Mouse (Mus musculus): ENCODE data around the gene Borcs8.

Gene Borcs8

DNA sequence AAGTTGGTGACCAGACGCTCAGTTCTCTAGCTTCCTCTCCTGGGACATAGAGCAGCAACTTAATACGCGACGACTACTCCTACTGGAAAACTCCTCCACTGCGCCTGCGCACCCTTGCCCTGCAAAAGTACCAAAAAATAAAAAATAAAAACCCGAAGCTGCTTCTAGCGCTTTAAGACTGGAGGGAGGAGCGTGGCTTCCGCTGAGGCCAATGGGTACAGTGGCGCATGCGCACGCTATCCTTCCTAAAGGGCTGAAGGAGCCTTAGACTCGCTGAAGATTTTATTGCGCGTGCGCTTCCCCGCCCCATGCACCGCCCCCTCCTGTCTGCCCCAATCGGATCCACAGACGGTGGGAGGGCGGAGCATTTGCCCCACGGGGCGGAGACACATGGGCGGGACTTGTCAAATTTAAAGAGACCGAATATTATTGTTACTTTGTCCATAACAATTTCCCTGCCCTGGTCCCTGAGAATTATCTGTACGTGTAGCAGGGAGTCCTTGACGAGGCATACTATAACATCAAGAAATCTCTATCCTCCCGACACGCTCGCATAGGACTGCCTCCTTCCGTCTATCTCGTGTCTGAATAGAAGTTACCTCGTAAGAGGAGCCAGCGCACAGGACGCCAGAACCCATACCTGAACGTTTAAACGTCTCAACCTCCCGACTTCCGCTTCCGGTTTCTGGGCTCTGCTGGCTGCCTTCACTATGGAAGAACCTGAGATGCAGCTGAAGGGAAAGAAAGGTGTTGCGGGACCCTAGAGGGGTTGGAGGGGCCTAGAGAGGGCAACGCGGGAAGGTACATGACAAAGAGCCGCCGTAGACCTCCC lies at the start of gene Borcs8, which contains the start of the genes Rfxank and Mef2b:
TSS of gene Borcs8 (plus strand) at position 474 of the 832 bp plus-strand sequence.
TSS of gene Rfxank (minus strand) at position 129 of the 832 bp plus-strand sequence.
TSS of gene Mef2b (plus strand) at position 686 of the 832 bp plus-strand sequence.
- DNase-seq: peak; percentile 98 to 99

DNA sequence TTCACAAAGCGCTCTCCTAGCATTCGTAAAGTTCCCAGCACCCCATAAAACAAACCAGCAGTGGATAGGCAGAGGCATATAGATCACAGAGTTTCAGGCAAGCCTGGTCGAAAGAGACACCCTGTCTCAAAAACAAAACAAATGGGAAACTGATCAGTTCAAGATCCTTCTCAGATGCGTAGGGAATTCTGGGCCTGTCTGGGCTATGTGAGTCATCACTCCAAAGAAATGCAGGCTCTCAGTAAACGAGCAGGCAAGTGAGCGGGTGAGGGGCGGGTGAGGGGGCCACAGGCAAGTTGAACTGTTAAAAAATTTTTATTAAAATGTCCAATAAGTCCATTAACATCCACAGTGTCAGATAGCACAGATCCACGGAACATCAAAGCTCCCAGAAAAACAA lies 46.5 kb upstream of the Borcs8 start:
- DNase-seq: no peak

DNA sequence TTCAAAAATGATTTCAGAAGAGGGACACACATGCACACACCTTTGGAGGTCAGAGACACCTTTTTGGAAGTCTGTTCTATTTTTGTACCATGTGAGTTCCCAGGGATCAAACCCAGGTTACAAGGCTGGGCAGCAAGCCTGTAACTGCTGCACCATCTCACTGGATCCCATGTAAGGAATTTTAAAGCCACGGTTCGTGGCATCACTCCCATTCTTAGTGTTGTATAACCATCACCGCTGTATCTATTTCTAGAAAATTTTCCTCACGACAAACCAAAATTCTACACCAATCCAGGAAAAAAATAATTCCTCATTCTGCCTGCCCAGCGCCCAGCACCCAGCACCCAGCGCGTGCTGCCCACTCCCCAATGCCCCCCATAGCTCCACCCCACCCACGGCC lies 40.0 kb upstream of the Borcs8 start:
- no peak for DNase-seq

DNA sequence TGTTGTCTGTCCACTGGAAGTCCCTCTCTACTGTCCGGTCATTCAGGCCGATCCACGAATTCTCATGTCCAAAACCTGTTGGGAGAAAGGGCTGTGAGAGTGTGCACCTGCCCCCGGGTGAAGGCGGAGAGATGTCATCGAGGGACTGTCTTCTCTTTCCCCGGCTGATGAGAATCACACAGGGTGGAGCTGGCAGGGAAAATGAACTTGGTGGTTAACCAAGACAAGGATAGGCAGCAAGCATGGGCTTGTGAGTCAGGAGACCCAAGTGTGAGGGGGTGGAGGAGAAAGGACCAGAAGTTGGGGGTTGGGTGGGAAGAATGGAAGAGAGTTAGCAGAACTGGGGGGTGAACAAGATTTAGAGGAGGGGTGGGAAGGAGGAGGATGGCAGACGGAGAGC lies 39.1 kb upstream of the Borcs8 start:
- no peak for DNase-seq

DNA sequence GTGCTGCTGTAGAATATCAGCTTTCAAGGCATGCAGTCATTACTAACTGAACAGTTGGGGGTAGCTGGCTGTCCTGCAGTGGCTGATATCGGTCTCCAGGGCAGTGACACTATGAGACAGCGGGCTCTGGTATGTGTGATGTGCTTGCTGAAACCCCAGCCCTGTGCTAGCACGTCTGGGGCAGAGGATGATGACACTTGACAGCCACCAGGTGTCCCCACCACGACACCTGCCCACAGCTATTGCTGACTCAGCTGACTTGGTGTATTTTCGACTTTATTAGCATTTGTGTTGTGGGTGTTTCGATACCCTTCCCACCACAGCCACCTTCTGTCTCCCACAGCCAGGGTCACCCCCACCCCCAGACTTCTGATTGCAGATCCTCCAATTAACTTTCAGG lies 34.8 kb upstream of the Borcs8 start:
- peak; percentile 45 to 59 for DNase-seq

DNA sequence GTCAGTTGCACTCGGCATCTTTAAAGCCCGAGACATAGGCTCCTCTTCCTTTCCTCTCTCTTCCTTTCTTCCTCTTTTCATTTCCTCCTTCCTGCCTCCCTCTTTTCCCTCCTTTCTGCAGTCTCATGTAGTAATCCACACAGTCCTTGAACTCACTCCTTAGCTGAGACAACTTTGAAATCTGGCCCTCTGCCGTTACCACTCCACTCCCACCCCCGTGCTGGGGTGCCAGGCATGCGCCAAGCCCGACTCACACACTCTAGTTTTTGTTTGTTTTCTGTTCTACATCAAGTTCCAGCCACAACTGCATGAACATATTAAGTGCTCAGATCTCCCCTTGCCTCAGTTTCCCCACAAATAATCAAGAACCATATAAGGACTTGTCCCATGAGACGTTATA lies 34.4 kb upstream of the Borcs8 start:
- no peak for DNase-seq

DNA sequence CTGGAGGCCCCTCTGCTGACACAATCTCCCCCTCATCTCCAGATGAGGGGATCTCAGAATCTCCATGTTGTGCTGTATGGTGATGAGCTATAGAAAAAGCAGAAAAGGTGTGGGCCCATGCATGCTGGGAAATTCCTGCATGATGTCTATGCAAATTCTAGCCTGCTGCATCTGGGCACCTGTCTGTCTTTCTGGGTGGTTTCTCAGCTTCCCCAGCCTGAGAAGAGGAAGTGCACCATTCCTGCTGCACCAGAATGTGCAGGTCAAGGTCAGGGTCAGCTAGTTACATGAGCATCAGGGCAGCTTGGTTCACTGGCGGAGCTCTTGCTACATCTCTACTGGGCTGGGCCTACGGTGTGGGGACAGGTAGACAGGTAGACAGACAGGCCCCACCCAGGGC lies 28.8 kb upstream of the Borcs8 start:
- no peak for DNase-seq

DNA sequence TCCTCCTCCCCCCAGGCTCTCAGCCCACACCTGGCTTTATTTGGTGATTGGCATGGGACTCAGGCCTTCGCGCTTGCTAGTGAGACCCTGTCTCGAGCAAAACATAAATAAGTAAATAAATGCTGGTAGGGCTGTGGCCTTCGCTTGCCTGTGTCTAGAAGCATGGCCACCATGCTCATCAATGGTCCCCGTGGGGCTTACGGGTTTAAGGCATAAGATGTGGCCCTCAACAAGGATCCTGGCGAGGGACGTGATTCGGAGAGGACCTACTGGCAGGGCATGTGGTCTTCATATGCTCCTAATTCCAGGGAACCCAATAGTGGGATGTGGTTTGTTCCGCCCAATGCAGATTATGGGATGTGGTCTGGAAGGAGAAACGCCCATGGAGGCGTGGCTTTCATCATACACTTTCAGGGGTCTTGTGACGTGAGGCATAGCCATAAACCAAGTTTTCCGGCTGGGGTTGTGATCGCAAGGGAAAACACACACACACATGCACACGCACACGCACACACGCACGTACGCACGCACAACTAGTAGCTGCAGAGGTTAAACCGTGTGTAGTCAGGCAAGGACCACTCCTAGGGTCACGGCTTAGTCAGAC lies 28.0 kb upstream of the Borcs8 start:
- DNase-seq: no peak

DNA sequence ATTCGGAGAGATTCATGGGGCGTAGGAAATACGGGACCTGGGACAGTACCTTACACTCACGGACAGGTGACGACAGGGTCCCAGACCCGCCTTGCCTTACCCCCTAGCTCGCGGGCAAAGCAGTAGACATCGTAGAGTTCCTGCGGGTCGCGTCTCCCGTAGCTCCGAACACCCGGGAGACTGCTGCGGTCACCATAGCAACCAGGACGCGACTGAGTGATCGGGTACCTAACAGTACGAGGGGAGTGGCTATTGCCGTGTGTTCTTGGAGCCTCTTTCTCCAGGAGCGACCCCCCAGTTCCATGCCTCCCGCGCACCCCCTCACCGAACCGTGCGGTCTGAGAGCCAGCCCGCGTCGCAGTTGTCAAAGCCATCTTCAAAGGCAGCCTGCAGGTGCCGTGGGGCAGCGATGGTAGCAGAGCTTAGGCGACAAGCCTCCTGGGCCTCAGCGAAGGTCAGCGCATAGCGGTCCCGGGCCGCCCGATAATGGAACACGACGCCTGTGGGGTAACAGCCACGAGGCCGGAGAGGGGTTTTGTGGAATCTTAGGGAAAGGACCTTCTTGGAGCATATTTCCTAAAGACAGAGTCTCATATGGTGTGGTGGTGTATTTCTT lies 26.8 kb upstream of the Borcs8 start:
- no peak for DNase-seq

DNA sequence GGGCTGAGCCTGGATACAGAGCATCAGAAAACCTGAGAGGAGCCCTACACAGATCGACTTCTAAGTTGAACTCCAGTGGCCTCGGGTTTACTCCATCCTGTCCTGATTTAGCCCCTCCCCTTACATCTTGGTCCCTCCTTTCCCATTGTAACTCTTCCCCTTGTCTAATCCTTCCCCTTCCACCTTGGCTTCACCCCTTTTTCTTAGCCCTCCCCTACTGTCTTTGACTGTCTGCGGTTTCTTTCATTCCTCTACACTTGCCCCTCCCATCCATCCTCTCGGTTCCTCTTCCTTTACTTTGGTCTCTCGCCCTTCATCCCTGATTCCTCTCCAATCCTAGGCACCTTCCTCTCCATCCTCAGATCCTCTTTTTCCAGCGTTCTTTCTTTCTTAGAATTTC lies 24.8 kb upstream of the Borcs8 start:
- no peak for DNase-seq

DNA sequence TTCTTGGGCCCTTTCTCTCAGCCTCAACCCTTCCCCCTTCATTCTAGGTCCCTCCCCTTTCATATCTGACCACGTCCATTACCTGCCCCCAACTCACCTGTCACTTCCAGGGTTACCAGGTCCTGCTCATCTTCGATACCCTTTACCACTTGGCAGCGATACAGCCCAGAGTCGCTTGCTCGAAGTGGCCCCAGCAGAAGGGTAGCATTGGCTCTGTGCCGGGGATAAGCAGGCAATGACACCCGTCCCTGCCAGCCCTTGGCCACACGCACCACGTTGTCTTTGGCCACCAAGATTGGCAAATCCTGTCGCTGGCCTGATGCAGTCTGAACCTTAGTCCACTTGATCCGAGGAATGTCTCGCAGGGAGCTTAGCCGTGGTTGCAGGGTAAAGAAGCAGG lies 24.4 kb upstream of the Borcs8 start:
- no peak for DNase-seq

DNA sequence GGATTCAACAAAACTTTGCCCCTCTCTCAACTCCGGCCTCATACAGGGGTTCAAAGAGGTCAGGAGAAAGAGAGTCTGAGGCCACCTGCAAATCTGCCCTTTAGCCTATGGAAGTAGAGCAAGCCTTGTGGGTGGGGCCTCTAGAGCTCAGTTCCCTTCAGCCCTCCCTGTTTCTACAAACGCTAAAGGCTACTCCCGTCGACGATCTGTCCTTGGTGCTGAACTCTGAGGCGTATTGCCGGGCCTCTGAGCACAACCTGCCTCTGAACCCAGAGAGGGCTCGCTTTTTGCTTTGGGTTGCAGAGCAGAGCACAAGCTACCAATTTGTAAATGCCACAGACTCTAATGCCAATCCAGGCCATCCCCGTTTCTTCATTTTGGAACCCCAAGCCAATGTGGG lies 21.7 kb upstream of the Borcs8 start:
- no peak for DNase-seq

DNA sequence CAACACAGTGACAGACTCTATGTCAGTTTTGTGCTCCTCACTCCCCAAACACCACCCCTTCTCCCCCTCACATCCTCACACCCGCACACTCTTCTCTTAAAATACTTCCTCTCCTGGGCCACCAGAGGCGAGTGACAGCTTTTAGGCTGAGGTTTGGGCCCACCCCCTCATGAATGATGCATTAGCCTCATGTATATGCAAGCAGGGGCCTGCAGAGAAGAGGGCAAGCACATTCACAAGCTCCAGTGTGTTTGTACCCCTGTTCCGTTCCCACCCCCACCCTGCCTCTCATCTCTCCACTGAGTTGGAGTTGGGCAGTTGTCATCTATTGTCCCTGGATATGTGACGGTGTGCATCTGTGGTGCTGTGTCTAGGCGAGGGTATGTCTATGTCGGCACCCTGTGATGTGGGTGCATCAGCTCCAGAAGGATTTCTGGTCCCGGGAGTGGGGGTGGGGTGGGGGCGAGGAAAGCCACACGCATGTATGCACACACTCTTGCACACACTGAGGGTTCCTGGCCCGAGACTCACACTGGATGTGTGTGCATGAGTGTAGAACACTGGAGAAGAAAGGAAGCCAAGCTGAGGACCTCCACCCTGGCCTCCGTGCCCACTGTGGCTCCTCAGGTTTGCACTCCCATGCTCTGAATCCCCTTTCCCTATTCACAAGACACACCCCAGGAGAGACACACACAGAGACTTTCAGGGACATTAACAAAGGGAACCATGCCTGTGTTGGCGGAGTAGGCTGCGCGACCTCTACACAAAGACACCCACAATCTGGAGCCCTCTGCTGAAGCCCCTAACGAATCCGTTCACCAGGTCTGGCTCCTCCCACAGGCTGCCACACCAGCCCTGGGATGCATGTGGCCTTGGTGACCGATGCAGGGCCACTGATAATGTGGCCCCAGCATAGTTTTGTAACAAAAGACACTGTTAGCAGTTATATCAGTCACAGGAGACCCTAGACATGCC lies 20.3 kb upstream of the Borcs8 start:
- DNase-seq: no peak

DNA sequence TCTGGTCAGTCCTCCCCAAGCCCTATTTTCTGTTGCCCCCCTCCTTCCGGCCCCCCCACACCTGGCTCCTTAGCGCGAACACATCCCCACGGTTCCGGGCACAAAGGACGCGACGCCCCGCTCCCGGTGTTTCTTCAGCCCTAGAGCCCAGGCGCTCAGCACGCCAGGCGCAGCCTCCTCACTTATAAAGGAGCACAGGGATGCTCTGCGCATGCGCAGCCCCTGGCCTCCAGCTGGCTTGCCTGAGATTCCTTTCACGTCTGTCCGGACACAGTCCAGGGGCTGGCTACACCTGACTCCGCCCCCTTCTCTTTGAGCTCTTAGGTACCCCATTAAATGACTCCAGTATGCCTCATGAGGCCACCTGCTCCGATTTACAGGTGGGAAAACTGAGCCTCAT lies 18.6 kb upstream of the Borcs8 start, which contains the start of gene Ncan:
TSS of gene Ncan (minus strand) at position 207 of the 400 bp plus-strand sequence.
- DNase-seq: peak; percentile 90 to 92

DNA sequence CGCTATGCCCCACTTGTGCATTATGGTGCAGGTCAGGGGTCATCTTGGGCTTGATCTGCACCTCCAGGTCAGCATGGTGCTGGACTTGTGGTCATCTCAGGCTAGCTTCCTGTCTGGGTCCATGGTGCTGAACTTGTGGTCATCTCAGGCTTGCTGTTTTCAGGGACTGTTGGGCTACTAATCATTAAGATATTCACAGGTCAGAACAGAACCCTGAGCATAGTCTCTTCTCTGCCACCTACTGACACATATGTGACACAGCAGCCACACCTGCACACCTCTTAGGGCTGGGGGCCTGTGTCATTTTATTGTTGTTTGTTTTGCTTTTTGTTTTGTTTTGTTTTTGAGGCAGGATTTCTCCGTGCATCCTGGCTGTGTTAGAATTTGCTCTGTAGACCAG lies 16.4 kb upstream of the Borcs8 start:
- peak in 1 of 2 experiments; percentile 27 for DNase-seq

DNA sequence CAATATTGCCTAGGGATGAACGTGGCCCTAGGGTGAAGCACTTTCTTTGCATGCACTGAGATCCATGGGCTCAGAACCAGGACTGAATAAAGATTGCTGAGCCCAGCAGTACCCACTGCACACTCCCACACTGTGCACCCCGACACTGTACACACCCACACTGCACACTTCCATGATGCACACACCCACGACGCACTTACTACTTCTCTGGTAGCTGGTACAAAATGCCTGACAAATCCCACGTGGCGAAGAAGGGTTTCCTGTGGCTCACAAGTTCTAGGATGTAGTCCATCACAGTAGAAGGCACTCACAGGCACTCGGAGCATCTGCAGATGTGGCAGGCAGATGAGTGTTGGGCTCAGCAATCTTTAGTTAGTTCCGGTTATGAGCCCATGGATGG lies 14.3 kb upstream of the Borcs8 start:
- no peak for DNase-seq

DNA sequence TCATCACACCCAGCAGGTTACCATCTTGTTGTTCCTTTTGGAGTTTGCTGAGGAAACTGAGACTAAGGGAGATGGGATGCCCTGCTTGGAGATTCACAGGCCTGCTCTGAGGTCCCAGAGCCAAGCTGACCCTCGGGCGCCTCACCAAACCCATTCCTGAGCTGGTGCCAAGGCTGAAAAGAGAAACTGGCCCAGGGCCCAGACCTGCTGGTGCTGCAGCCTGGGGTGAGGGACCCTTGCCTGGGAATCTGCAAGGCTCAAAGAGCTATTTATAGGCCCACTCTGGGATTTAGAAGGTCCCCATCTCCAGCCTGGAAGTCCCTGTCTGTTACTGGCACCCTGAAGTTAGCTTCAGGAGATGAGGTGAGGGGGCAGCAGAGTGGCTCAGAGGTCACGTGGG lies 10.9 kb upstream of the Borcs8 start:
- DNase-seq: peak; percentile 27 to 34

DNA sequence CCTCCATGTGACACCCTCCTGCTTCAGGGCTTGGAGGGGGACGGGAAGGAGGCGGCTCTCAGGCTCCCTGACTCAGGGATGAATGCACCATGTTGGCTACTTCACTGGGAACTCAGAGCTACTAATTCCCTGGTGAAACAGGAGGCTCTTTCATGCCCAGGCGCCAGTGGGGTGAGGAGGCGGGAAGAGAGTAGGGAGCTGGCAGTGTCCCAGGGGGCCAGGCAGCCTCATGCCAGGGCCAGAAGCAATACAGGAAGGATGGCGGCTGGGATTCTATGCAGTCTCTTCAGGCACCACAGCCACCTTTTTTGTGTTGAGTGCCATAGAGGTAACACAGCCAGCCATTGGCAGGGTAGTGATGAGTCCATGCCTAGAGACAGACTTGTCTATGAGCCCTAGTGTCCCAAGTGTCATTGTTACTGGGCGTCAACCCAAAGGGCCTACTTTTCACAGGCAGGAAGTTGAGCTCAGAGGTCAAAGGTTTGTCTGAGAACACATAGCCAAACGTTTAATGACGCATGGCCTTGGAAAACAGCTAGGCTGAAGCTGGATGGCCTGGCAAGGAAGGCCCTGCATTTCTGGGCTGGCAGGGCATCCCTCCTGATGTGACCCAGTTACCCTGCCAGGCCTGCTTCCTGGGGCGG lies 9.9 kb upstream of the Borcs8 start:
- peak; percentile 38 to 55 for DNase-seq

DNA sequence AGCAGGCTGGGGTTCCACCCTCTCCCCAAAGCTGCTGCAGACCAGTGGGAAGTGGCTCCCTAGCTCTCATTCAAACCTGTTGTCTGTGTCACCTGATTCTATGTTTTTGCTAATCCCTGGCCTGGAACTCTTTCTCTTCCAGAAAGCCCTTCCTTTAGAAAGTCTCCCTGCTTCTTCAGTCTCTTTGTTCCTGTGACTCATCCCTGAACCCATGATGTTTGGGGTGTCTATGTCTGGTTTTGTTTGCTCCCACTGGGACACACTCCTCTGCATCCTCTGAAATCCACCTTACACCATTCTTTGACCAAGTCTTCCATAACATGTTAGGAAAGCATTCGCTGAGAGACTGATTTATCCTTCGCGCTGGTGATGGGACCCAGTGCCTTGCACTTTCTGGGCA lies 9.2 kb upstream of the Borcs8 start:
- no peak for DNase-seq

DNA sequence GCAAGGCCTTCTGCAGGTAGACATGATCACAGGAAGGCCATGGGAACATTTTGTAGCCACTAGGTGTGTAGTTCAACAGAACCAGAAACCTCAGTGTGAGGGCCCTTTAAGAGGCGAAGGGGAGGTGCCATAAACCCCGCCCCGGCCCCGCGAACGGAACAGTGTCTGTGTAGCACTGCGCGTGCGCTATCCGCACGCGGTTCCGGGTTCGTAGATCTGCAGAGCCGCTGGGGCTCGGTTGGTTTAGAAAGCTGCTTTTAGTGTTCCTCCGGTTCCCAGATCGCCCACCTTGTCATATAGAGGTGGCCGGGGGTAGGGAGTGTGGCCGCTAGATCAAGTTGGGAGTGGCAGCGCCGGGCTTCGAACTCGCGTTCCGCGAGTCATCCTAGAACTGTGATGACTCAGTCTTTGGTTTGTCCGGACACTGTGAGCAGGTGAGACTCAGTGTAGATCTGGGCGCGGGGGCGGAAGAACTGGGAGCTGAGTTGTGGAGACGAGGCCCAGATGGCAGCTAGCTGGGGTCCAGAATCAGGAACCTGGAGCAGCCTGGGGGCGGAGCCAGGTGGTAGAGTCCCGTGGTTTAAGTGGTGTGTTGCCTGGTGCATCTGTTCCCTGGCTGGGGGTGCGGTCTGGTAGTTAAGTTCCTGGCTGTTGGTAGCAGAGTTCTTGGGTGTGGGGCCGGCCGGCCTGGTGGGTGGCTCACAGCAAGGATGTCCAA lies 8.0 kb upstream of the Borcs8 start, which contains the start of gene Nr2c2ap:
TSS of gene Nr2c2ap (plus strand) at position 168 of the 718 bp plus-strand sequence.
- peak; percentile 78 to 83 for DNase-seq

DNA sequence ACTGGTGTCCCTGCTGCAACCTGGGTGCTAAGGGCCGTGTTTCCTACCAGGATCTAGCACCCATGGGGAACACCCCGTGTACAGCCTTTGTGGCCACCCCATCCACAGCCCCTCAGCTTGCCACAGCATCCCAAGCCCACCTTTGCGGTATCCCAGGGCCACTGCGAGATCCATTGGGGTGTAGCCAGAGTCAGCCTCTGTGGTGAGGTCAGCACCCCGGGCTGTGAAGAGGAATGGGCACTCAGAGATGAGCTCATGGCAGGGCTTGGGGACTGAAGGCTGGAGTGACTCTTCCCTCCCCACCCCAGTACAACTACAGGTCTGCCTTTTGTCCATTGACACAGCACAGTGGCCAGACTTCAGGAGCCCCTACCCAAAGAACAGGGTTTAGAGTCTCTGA lies 5.2 kb upstream of the Borcs8 start:
- no peak for DNase-seq
